Mouse (Mus musculus) adrenal gland, postnatal 25 days (tissue): ENCODE results near the gene Gm21905. TPM values are rescaled to one million over a fixed set of nuclear protein-coding genes. Genes with fewer than 3 reads are reported as not detected.

Experiments
- total RNA-seq: library from RNA; stranded (reverse); gene quantifications from 2 replicates; pipeline ENCODE4 v1.2.3, GENCODE M21; 2021

The Gm21905 gene
- total RNA-seq, 1 experiment from 2014 or later: not detected

Other genes starting within 250 kb of the Gm21905 start
- gene Atp8a1, start 99.0 kb downstream of the Gm21905 start, total RNA-seq: 11.8 and 16.8 TPM in 2 replicates
- gene Gm5108, start 4.8 kb downstream of the Gm21905 start, total RNA-seq: not detected in 2 replicates
- gene Grxcr1, start 85.4 kb upstream of the Gm21905 start, total RNA-seq: not detected in 2 replicates